Mouse (Mus musculus) liver, embryonic 13.5 days (tissue): ENCODE measurements around the gene Spred2. TPM values are rescaled to one million over a fixed set of nuclear protein-coding genes. Genes with fewer than 3 reads are reported as not detected.

ENCODE experiments used
- ATAC-seq: fragments of 200-750 bp; cut with Nextera tagmentation; 2 replicates; pipeline ENCODE4 v1.8.0; 2017; ENCODE audit warnings: low read depth, mild to moderate bottlenecking, moderate number of reproducible peaks, moderate library complexity
- DNase-seq: peaks from one replicate; pipeline ENCODE4 v3.0.0; 2022
- H3K27ac ChIP-seq: fragments of 300-500 bp; sonication (generic); 2 replicates; pipeline ENCODE4 v1.5.1; 2015; ENCODE audit warnings: moderate library complexity, mild to moderate bottlenecking, inconsistent platforms
- H3K27me3 ChIP-seq: fragments of 300-500 bp; sonication (generic); 2 replicates; pipeline ENCODE4 v1.6.1; 2015; ENCODE audit warnings: mild to moderate bottlenecking, inconsistent platforms
- H3K36me3 ChIP-seq: fragments of 300-500 bp; sonication (generic); 2 replicates; pipeline ENCODE4 v1.6.1; 2015; ENCODE audit warnings: mild to moderate bottlenecking, inconsistent platforms
- H3K4me1 ChIP-seq: fragments of 300-500 bp; sonication (generic); replicated peaks from 2 replicates; pipeline ENCODE4 v1.6.1; 2015; ENCODE audit warnings: inconsistent platforms
- H3K4me2 ChIP-seq: fragments of 300-500 bp; sonication (generic); 2 replicates; pipeline ENCODE4 v1.6.1; 2015; ENCODE audit warnings: inconsistent platforms, mild to moderate bottlenecking, moderate library complexity
- H3K4me3 ChIP-seq: fragments of 300-500 bp; sonication (generic); replicated peaks from 2 replicates; pipeline ENCODE4 v1.5.1; 2015; ENCODE audit warnings: mild to moderate bottlenecking, inconsistent platforms
- H3K9ac ChIP-seq: fragments of 300-500 bp; sonication (generic); 2 replicates; pipeline ENCODE4 v1.6.1; 2015; ENCODE audit warnings: mild to moderate bottlenecking, inconsistent platforms
- H3K9me3 ChIP-seq: fragments of 300-500 bp; sonication (generic); replicated peaks from 2 replicates; pipeline ENCODE4 v1.6.1; 2016; ENCODE audit warnings: inconsistent platforms
- WGBS: fragments of 180-500 bp; shearing (Covaris S2); methylation state at CpG from one replicate; pipeline ENCODE4 v1.1.7; 2015; ENCODE audit not compliant: insufficient replicate concordance; 5-methylcytosine and 5-hydroxymethylcytosine counted together
- polyA plus RNA-seq: library from polyadenylated mRNA; unstranded; fragments of >200 nt; fragmentation: Nextera tagmentation; extraction: Ambion mirVana; gene quantifications from 2 replicates; pipeline ENCODE4 v1.2.1, GENCODE M21; 2015

The Spred2 gene
- polyA plus RNA-seq, 1 experiment from 2014 or later: 2.3 TPM

- H3K4me1 ChIP-seq: peaks cover 68% of the 10 kb centered on the region
- ATAC-seq: no peak
Observed at GRCm38 (mm10) chr11:19959006-19959405, 34.8 kb downstream of the Spred2 start.

GRCm38 (mm10) chr11:19959897-19960296 is 35.7 kb downstream of the Spred2 start:
- Histone ChIP-seq H3K9me3 (no peaks in the 10 kb centered on the region), H3K4me3 (no peak overlapping the region), H3K4me1 (peaks cover 70% of the 10 kb centered on the region), H3K36me3 (no peaks in the 10 kb centered on the region), H3K4me2 (no peak overlapping the region), H3K9ac (no peak overlapping the region), H3K27ac (no peak overlapping the region), H3K27me3 (no peaks in the 10 kb centered on the region)
- no peak for ATAC-seq
- DNase-seq: no peak
- WGBS: 79% methylated on average over 5 of the region's 5 CpGs

More at GRCm38 (mm10) chr11:19959006-19959405, 34.8 kb downstream of the Spred2 start:
- DNase-seq: no peak
- Histone ChIP-seq H3K4me3 (no peak overlapping the region), H3K9me3 (no peaks in the 10 kb centered on the region), H3K36me3 (no peaks in the 10 kb centered on the region), H3K9ac (no peak overlapping the region), H3K27ac (no peak overlapping the region), H3K4me2 (no peak overlapping the region), H3K27me3 (no peaks in the 10 kb centered on the region)
- WGBS: 78% methylated on average over 3 of the region's 3 CpGs

GRCm38 (mm10) chr11:19960541-19960940 is 36.4 kb downstream of the Spred2 start:
- H3K9ac ChIP-seq: no peak overlapping the region
- ATAC-seq (no peak), DNase-seq (no peak)
- H3K27me3 ChIP-seq: no peaks in the 10 kb centered on the region
- H3K4me3 ChIP-seq: no peak overlapping the region
- no peak overlapping the region for H3K4me2 ChIP-seq
- no peak overlapping the region for H3K27ac ChIP-seq
- WGBS: 66% methylated on average over 3 of the region's 3 CpGs
- H3K9me3 ChIP-seq: no peaks in the 10 kb centered on the region
- H3K36me3 ChIP-seq: no peaks in the 10 kb centered on the region
- H3K4me1 ChIP-seq: peaks cover 70% of the 10 kb centered on the region

- Histone ChIP-seq H3K27ac (no peak overlapping the region), H3K4me3 (no peak overlapping the region), H3K36me3 (no peaks in the 10 kb centered on the region), H3K9me3 (no peaks in the 10 kb centered on the region), H3K9ac (no peak overlapping the region), H3K4me2 (no peak overlapping the region), H3K27me3 (no peaks in the 10 kb centered on the region), H3K4me1 (peaks cover 70% of the 10 kb centered on the region)
- ATAC-seq: no peak
- no peak for DNase-seq
- WGBS: 49% methylated on average over 6 of the region's 6 CpGs
Observed at GRCm38 (mm10) chr11:19961088-19961487, 36.9 kb downstream of the Spred2 start.

GRCm38 (mm10) chr11:19961766-19962365 is 37.7 kb downstream of the Spred2 start:
- no peak overlapping the region for H3K27ac ChIP-seq
- H3K4me2 ChIP-seq: no peak overlapping the region
- no peaks in the 10 kb centered on the region for H3K27me3 ChIP-seq
- DNase-seq (no peak), ATAC-seq (no peak)
- H3K9ac ChIP-seq: no peak overlapping the region
- peaks cover 74% of the 10 kb centered on the region for H3K4me1 ChIP-seq
- WGBS: 77% methylated on average over 12 of the region's 12 CpGs
- no peaks in the 10 kb centered on the region for H3K36me3 ChIP-seq
- no peak overlapping the region for H3K4me3 ChIP-seq
- no peaks in the 10 kb centered on the region for H3K9me3 ChIP-seq

- H3K36me3 ChIP-seq: no peaks in the 10 kb centered on the region
- peak; percentile 66 for ATAC-seq
- H3K9ac ChIP-seq: no peak overlapping the region
- H3K4me1 ChIP-seq: peaks cover 68% of the 10 kb centered on the region
- no peaks in the 10 kb centered on the region for H3K27me3 ChIP-seq
- H3K9me3 ChIP-seq: no peaks in the 10 kb centered on the region
- no peak for DNase-seq
- H3K4me3 ChIP-seq: no peak overlapping the region
- no peak overlapping the region for H3K4me2 ChIP-seq
- H3K27ac ChIP-seq: no peak overlapping the region
- WGBS: 10% methylated on average over 5 of the region's 5 CpGs
Observed at GRCm38 (mm10) chr11:19962796-19963195, 38.6 kb downstream of the Spred2 start.

GRCm38 (mm10) chr11:19963717-19964141 is 39.6 kb downstream of the Spred2 start:
- Histone ChIP-seq H3K4me3 (no peak overlapping the region), H3K27me3 (no peaks in the 10 kb centered on the region), H3K9me3 (no peaks in the 10 kb centered on the region), H3K4me2 (peak overlapping the region; percentile 11; the same call in 1 of the 2 replicates), H3K27ac (peak overlapping the region; percentile 37), H3K4me1 (peaks cover 68% of the 10 kb centered on the region), H3K36me3 (no peaks in the 10 kb centered on the region), H3K9ac (no peak overlapping the region)
- DNase-seq: no peak
- ATAC-seq: peak; percentile 41; the same call in 1 of the 2 replicates
- 22% methylated on average over 12 of the region's 12 CpGs for WGBS

- Histone ChIP-seq H3K9ac (no peak overlapping the region), H3K9me3 (no peaks in the 10 kb centered on the region), H3K4me1 (peaks cover 68% of the 10 kb centered on the region), H3K4me3 (no peak overlapping the region), H3K4me2 (0 out of 2 replicates have a peak overlapping the region, but pooled peaks have one; percentile 11), H3K36me3 (no peaks in the 10 kb centered on the region), H3K27ac (peak overlapping the region; percentile 70), H3K27me3 (no peaks in the 10 kb centered on the region)
- ATAC-seq: no peak
- DNase-seq: no peak
- WGBS: 74% methylated on average over 5 of the region's 5 CpGs
Observed at GRCm38 (mm10) chr11:19964333-19964732, 40.2 kb downstream of the Spred2 start.

GRCm38 (mm10) chr11:19965037-19965611 is 40.9 kb downstream of the Spred2 start:
- Histone ChIP-seq H3K36me3 (no peaks in the 10 kb centered on the region), H3K4me2 (0 out of 2 replicates have a peak overlapping the region, but pooled peaks have one; percentile 23), H3K4me1 (peaks cover 69% of the 10 kb centered on the region), H3K9ac (no peak overlapping the region), H3K27me3 (no peaks in the 10 kb centered on the region), H3K27ac (peak overlapping the region; percentile 70), H3K9me3 (no peaks in the 10 kb centered on the region), H3K4me3 (no peak overlapping the region)
- DNase-seq: no peak
- ATAC-seq: no peak
- 54% methylated on average over 16 of the region's 16 CpGs for WGBS

GRCm38 (mm10) chr11:19965664-19966063 is 41.5 kb downstream of the Spred2 start:
- no peak for DNase-seq
- no peak for ATAC-seq
- Histone ChIP-seq H3K9ac (no peak overlapping the region), H3K27ac (peak overlapping the region; percentile 70), H3K9me3 (no peaks in the 10 kb centered on the region), H3K27me3 (no peaks in the 10 kb centered on the region), H3K36me3 (no peaks in the 10 kb centered on the region), H3K4me3 (no peak overlapping the region), H3K4me2 (0 out of 2 replicates have a peak overlapping the region, but pooled peaks have one; percentile 23), H3K4me1 (peaks cover 64% of the 10 kb centered on the region)
- WGBS: 53% methylated on average over 4 of the region's 4 CpGs

GRCm38 (mm10) chr11:19966294-19966693 is 42.1 kb downstream of the Spred2 start:
- H3K27ac ChIP-seq: peak overlapping the region; percentile 29
- H3K4me3 ChIP-seq: no peak overlapping the region
- WGBS: 38% methylated on average over 2 of the region's 2 CpGs
- ATAC-seq (peak; percentile 70), DNase-seq (peak; percentile 11)
- no peaks in the 10 kb centered on the region for H3K9me3 ChIP-seq
- H3K27me3 ChIP-seq: no peaks in the 10 kb centered on the region
- H3K4me1 ChIP-seq: peaks cover 58% of the 10 kb centered on the region
- no peak overlapping the region for H3K9ac ChIP-seq
- H3K36me3 ChIP-seq: no peaks in the 10 kb centered on the region
- H3K4me2 ChIP-seq: no peak overlapping the region

GRCm38 (mm10) chr11:19969584-19969983 is 45.4 kb downstream of the Spred2 start:
- Histone ChIP-seq H3K4me3 (no peak overlapping the region), H3K27ac (no peak overlapping the region), H3K36me3 (no peaks in the 10 kb centered on the region), H3K9me3 (no peaks in the 10 kb centered on the region), H3K27me3 (no peaks in the 10 kb centered on the region), H3K9ac (no peak overlapping the region), H3K4me2 (no peak overlapping the region), H3K4me1 (peaks cover 54% of the 10 kb centered on the region)
- DNase-seq: no peak
- no peak for ATAC-seq
- 60% methylated on average over 5 of the region's 5 CpGs for WGBS
